In the genomic region with DNA sequence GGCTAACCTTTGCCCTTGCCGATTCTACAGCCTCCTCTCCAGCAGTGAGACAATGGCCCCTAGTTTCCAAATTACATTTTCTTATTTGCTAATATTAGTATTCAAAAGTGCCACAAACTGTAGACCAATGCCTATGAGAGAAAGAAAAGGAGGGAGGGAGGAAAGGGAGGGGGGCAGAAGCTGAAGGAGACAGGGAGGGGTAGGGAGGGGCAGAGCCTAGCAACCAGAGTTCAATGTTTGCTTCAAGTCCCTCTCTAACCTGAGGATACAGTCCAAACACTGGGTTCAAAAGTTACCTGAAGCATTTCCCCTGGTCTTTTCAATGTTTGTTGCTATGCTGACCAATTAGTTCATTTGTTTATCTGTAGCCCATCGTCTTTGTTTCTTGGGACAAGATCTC, we compare ENCODE assay signal across 24 mouse cellular contexts.
"Had no signal": no experiment of that assay in that cellular context is flagged by ENCODE, and none has a peak within 500 bp of the region (broad histone marks: within the 10 kb centered on the region; RNA-seq: fewer than 3 reads in every experiment).

No protein-coding gene starts in this region.

- H3K4me3 ChIP-seq: heart, adult 2 months; heart, embryonic 13.5 days; heart, embryonic 15.5 days; hindbrain, embryonic 13.5 days; hindbrain, embryonic 15.5 days; kidney, embryonic 15.5 days; layer of hippocampus, adult 2 months; left cerebral cortex, adult 2 months; limb, embryonic 10.5 days; limb, embryonic 12.5 days had no signal

- H3K36me3 ChIP-seq: heart, embryonic 13.5 days; heart, embryonic 15.5 days; hindbrain, embryonic 13.5 days; hindbrain, embryonic 15.5 days; limb, embryonic 12.5 days had no signal

- DNase-seq: gastrocnemius, postnatal 14 days; gastrocnemius, postnatal 36 days; heart, adult 11 months; heart, adult 2 months; heart, postnatal 14 days; heart, postnatal 36 days; kidney, adult 18-20 months; kidney, adult 9 months; kidney, postnatal 14 days; kidney, postnatal 4 days; liver had no signal

- H3K9ac ChIP-seq: heart, embryonic 13.5 days; heart, embryonic 15.5 days; hindbrain, embryonic 13.5 days; hindbrain, embryonic 15.5 days; kidney, embryonic 15.5 days; limb, embryonic 12.5 days had no signal

- H3K9me3 ChIP-seq: heart, embryonic 13.5 days; heart, embryonic 15.5 days; hindbrain, embryonic 13.5 days; hindbrain, embryonic 15.5 days; kidney, embryonic 15.5 days; limb, embryonic 10.5 days; limb, embryonic 12.5 days had no signal

- H3K4me2 ChIP-seq: heart, embryonic 11.5 days; heart, embryonic 13.5 days; heart, embryonic 15.5 days; hindbrain, embryonic 13.5 days; hindbrain, embryonic 15.5 days; kidney, embryonic 15.5 days; limb, embryonic 12.5 days; liver, embryonic 11.5 days had no signal

- H3K27ac ChIP-seq: heart, adult 2 months; heart, embryonic 13.5 days; heart, embryonic 15.5 days; hindbrain, embryonic 13.5 days; hindbrain, embryonic 15.5 days; hindbrain, postnatal 0 days; kidney, embryonic 15.5 days; kidney, postnatal 0 days; layer of hippocampus, adult 2 months; left cerebral cortex, adult 2 months; limb, embryonic 10.5 days; limb, embryonic 12.5 days had no signal

- H3K27me3 ChIP-seq: heart, embryonic 13.5 days; heart, embryonic 15.5 days; hindbrain, embryonic 15.5 days; kidney, embryonic 15.5 days; limb, embryonic 12.5 days had no signal

- ATAC-seq: hindbrain, postnatal 0 days had no signal
